Mouse (Mus musculus) brown adipose tissue, adult 24 weeks (tissue): ENCODE data around the gene Ndufa12. TPM values are rescaled to one million over a fixed set of nuclear protein-coding genes. Genes with fewer than 3 reads are reported as not detected.

Source experiments
- H3K27ac ChIP-seq: fragments of 200-500 bp; replicated peaks from 2 replicates; pipeline ENCODE4 v1.5.1; 2012; ENCODE audit warnings: low read depth, mild to moderate bottlenecking, low read length
- H3K4me1 ChIP-seq: fragments of 200-500 bp; 2 replicates; pipeline ENCODE4 v1.6.1; 2012; ENCODE audit warnings: low read length, mixed read lengths; ENCODE audit not compliant: control insufficient read depth, insufficient read depth, insufficient read length
- H3K4me3 ChIP-seq: fragments of 200-500 bp; 2 replicates; pipeline ENCODE4 v1.5.1; 2012; ENCODE audit warnings: low read depth, mild to moderate bottlenecking, low read length, moderate library complexity; ENCODE audit not compliant: insufficient read depth
- polyA plus RNA-seq: library from polyadenylated mRNA; stranded (reverse); fragments of >200 nt; gene quantifications from 2 replicates; pipeline ENCODE4 v1.2.4, GENCODE M21; 2012; ENCODE audit not compliant: missing spikeins, insufficient read depth, insufficient read length

The Ndufa12 gene
- polyA plus RNA-seq, 1 experiment: 1,423 TPM

GRCm38 (mm10) chr10:94256518-94256917, 58.0 kb downstream of the Ndufa12 start:
- Histone ChIP-seq H3K4me1 (no peaks in the 10 kb centered on the region), H3K27ac (no peak overlapping the region), H3K4me3 (no peak overlapping the region)

GRCm38 (mm10) chr10:94260544-94260943, 62.0 kb downstream of the Ndufa12 start:
- Histone ChIP-seq H3K27ac (no peak overlapping the region), H3K4me1 (no peaks in the 10 kb centered on the region), H3K4me3 (no peak overlapping the region)

- no peak overlapping the region for H3K4me3 ChIP-seq
- H3K4me1 ChIP-seq: no peaks in the 10 kb centered on the region
- no peak overlapping the region for H3K27ac ChIP-seq
Measured at GRCm38 (mm10) chr10:94262646-94263045, 64.1 kb downstream of the Ndufa12 start.

GRCm38 (mm10) chr10:94263211-94263610, 64.7 kb downstream of the Ndufa12 start:
- Histone ChIP-seq H3K27ac (no peak overlapping the region), H3K4me3 (no peak overlapping the region)

GRCm38 (mm10) chr10:94265656-94266542, 67.4 kb downstream of the Ndufa12 start:
- Histone ChIP-seq H3K27ac (no peak overlapping the region), H3K4me3 (no peak overlapping the region), H3K4me1 (no peaks in the 10 kb centered on the region)

More at GRCm38 (mm10) chr10:94263211-94263610, 64.7 kb downstream of the Ndufa12 start:
- H3K4me1 ChIP-seq: no peaks in the 10 kb centered on the region

Other genes starting within 250 kb of the Ndufa12 start
- gene Vezt, start 162.9 kb upstream of the Ndufa12 start, polyA plus RNA-seq: 8.2 and 11.4 TPM in 2 replicates
- 0.92 and 1.5 TPM in 2 replicates for gene Fgd6, start 162.7 kb upstream of the Ndufa12 start, polyA plus RNA-seq
- 6.9 and 7.1 TPM in 2 replicates for gene Nr2c1, start 50.7 kb upstream of the Ndufa12 start, polyA plus RNA-seq
- gene Gm4792, start 100.0 kb downstream of the Ndufa12 start, polyA plus RNA-seq: not detected in 2 replicates
- 16.3 and 20.7 TPM in 2 replicates for gene Tmcc3, start 113.2 kb downstream of the Ndufa12 start, polyA plus RNA-seq